Mouse (Mus musculus): ENCODE measurements around the gene Ybx2. TPM values are rescaled to one million over a fixed set of nuclear protein-coding genes. Genes with fewer than 3 reads are reported as not detected.

Ybx2 gene
- polyA plus RNA-seq, 1 experiment, result 16.5 TPM

- under 1% methylated on average over 43 of the region's 43 CpGs for WGBS
- DNase-seq (ENCODE audit: low read depth, low spot score), result no peak
These were observed 45.7 kb downstream of the Ybx2 start, which contains the start of gene Ctdnep1 for GRCm38 (mm10) chr11:69981141-69981762. Ctdnep1 (plus strand) TSS chr11:69981156.

- DNase-seq (ENCODE audit: low read depth, low spot score), result no peak
- 37% methylated on average over 8 of the region's 8 CpGs for WGBS
These were observed 46.6 kb downstream of the Ybx2 start, which contains the start of gene Elp5 for GRCm38 (mm10) chr11:69982225-69982624. Elp5 (minus strand) TSS chr11:69982517.

- DNase-seq (ENCODE audit: low read depth, low spot score), result no peak
- WGBS, result 20% methylated on average over 5 of the region's 5 CpGs
These were observed 47.3 kb downstream of the Ybx2 start for GRCm38 (mm10) chr11:69982877-69983276.

DNA sequence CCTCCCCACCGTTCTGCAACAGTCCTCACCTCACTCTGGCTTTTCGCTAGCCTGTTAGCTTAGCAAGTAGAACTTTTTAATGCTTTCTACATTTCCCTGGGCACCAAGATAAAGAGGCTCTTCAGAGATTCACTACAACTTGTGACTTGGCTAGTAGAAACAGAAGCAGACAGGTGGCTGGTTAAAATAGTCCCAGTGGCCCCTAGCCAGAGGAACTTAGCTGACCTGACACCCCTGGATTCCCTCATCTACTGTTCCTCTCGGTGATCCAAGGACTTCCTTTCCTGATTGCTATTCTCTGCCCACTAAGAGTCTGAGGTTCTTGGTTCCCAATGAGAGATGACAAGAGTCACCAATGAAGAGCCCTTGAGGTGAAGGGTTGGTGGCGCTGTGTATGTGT, 47.8 kb downstream of the Ybx2 start:
- WGBS, result 76% methylated on average over 4 of the region's 4 CpGs
- no peak for DNase-seq (ENCODE audit: low read depth, low spot score)

DNA sequence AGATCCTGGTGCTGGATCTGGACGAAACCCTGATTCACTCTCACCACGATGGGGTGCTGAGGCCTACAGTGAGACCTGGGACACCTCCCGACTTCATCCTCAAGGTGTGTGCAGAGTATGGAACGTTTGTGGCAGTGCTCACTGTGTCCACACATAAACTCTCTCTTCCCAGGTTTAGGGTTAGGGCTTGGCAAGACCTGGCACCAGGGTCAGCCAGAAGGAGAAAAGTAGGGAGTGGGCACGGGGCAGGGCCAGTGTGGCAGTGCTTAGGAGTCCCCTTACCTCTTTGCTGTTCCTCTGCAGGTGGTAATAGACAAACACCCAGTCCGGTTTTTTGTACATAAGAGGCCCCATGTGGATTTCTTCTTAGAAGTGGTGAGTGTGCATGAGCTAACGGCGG, 48.8 kb downstream of the Ybx2 start:
- 87% methylated on average over 8 of the region's 8 CpGs for WGBS
- no peak for DNase-seq (ENCODE audit: low read depth, low spot score)

GRCm38 (mm10) chr11:69989949-69990348, 54.4 kb downstream of the Ybx2 start:
- WGBS, result 90% methylated on average over 8 of the region's 8 CpGs
- DNase-seq (ENCODE audit: low read depth, low spot score), result no peak

Other genes starting within 250 kb of the Ybx2 start
- gene Tnfsf12, start 239.9 kb upstream of the Ybx2 start, polyA plus RNA-seq (2012; rRNA removed), result 13.1 and 13.8 TPM in 2 replicates
- gene Tnfsfm13, start 239.7 kb upstream of the Ybx2 start, polyA plus RNA-seq (2012; rRNA removed), result 2.3 and 2.8 TPM in 2 replicates
- 17.5 and 33.3 TPM in 2 replicates for gene Polr2a, start 177.2 kb upstream of the Ybx2 start, polyA plus RNA-seq (2012; rRNA removed)
- 0.07 TPM in 1 of 2 replicates, not detected in the other for gene Slc35g3, start 173.8 kb upstream of the Ybx2 start, polyA plus RNA-seq (2012; rRNA removed)
- gene Zbtb4, start 169.9 kb upstream of the Ybx2 start, polyA plus RNA-seq (2012; rRNA removed), result 7.5 and 10.7 TPM in 2 replicates
- gene Chrnb1, start 139.9 kb upstream of the Ybx2 start, polyA plus RNA-seq (2012; rRNA removed), result 7.3 and 10.3 TPM in 2 replicates
- gene Fgf11, start 133.9 kb upstream of the Ybx2 start, polyA plus RNA-seq (2012; rRNA removed), result 2.8 and 4.4 TPM in 2 replicates
- 38.7 and 39.1 TPM in 2 replicates for gene Tmem102, start 130.2 kb upstream of the Ybx2 start, polyA plus RNA-seq (2012; rRNA removed)
- not detected in 2 replicates for gene Gm39566, start 120.5 kb upstream of the Ybx2 start, polyA plus RNA-seq (2012; rRNA removed)
- gene Spem2, start 117.3 kb upstream of the Ybx2 start, polyA plus RNA-seq (2012; rRNA removed), result not detected in 2 replicates
- 0.12 TPM in 1 of 2 replicates, not detected in the other for gene Spem1, start 113.6 kb upstream of the Ybx2 start, polyA plus RNA-seq (2012; rRNA removed)
- 5.1 and 7.0 TPM in 2 replicates for gene Nlgn2, start 98.0 kb upstream of the Ybx2 start, polyA plus RNA-seq (2012; rRNA removed)
- gene Tmem256, start 97.3 kb upstream of the Ybx2 start, polyA plus RNA-seq (2012; rRNA removed), result 194 and 208 TPM in 2 replicates
- 31.6 and 36.1 TPM in 2 replicates for gene Plscr3, start 89.4 kb upstream of the Ybx2 start, polyA plus RNA-seq (2012; rRNA removed)
- 28.8 and 34.4 TPM in 2 replicates for gene Tnk1, start 77.1 kb upstream of the Ybx2 start, polyA plus RNA-seq (2012; rRNA removed)
- gene Tmem95, start 57.8 kb upstream of the Ybx2 start, polyA plus RNA-seq (2012; rRNA removed), result not detected in 2 replicates
- gene Kctd11, start 54.4 kb upstream of the Ybx2 start, polyA plus RNA-seq (2012; rRNA removed), result 1.8 and 3.0 TPM in 2 replicates
- 16.1 and 16.4 TPM in 2 replicates for gene Acap1, start 40.3 kb upstream of the Ybx2 start, polyA plus RNA-seq (2012; rRNA removed)
- gene 2810408A11Rik, start 34.8 kb upstream of the Ybx2 start, polyA plus RNA-seq (2012; rRNA removed), result 3.0 and 3.8 TPM in 2 replicates
- 24.4 and 36.7 TPM in 2 replicates for gene Neurl4, start 34.7 kb upstream of the Ybx2 start, polyA plus RNA-seq (2012; rRNA removed)
- gene Gps2, start 21.9 kb upstream of the Ybx2 start, polyA plus RNA-seq (2012; rRNA removed), result 69.2 and 79.9 TPM in 2 replicates
- gene Eif5a, start 13.8 kb upstream of the Ybx2 start, polyA plus RNA-seq (2012; rRNA removed), result 619 and 694 TPM in 2 replicates
- 27.4 and 27.5 TPM in 2 replicates for gene Slc2a4, start 12.4 kb downstream of the Ybx2 start, polyA plus RNA-seq (2012; rRNA removed)
- 1,377 and 1,643 TPM in 2 replicates for gene Cldn7, start 29.0 kb downstream of the Ybx2 start, polyA plus RNA-seq (2012; rRNA removed)
- gene Ctdnep1, start 45.4 kb downstream of the Ybx2 start, polyA plus RNA-seq (2012; rRNA removed), result 134 and 154 TPM in 2 replicates
- gene Elp5, start 46.7 kb downstream of the Ybx2 start, polyA plus RNA-seq (2012; rRNA removed), result 70.5 and 78.1 TPM in 2 replicates
- gene Gabarap, start 55.3 kb downstream of the Ybx2 start, polyA plus RNA-seq (2012; rRNA removed), result 527 and 719 TPM in 2 replicates
- 16.3 and 17.3 TPM in 2 replicates for gene Phf23, start 60.0 kb downstream of the Ybx2 start, polyA plus RNA-seq (2012; rRNA removed)
- 5.5 and 5.8 TPM in 2 replicates for gene Dvl2, start 64.8 kb downstream of the Ybx2 start, polyA plus RNA-seq (2012; rRNA removed)
- 92.8 and 125 TPM in 2 replicates for gene Acadvl, start 79.6 kb downstream of the Ybx2 start, polyA plus RNA-seq (2012; rRNA removed)
- gene Dlg4, start 81.1 kb downstream of the Ybx2 start, polyA plus RNA-seq (2012; rRNA removed), result 5.1 and 5.9 TPM in 2 replicates
- gene Asgr1, start 118.3 kb downstream of the Ybx2 start, polyA plus RNA-seq (2012; rRNA removed), result not detected in 2 replicates
- 0.25 and 0.32 TPM in 2 replicates for gene Asgr2, start 156.8 kb downstream of the Ybx2 start, polyA plus RNA-seq (2012; rRNA removed)
- gene Mgl2, start 194.5 kb downstream of the Ybx2 start, polyA plus RNA-seq (2012; rRNA removed), result 3.5 and 5.2 TPM in 2 replicates
- gene Clec10a, start 220.4 kb downstream of the Ybx2 start, polyA plus RNA-seq (2012; rRNA removed), result 1.4 and 2.9 TPM in 2 replicates

Data from large intestine, adult 2 months (tissue).